ENCODE assay signal across 15 mouse cellular contexts in genomic region chr15:95691594-95691993, GRCm38 (mm10). TPM values are rescaled to one million over a fixed set of nuclear protein-coding genes. Genes with fewer than 3 reads are reported as not detected.
A peak's percentile ranks its signal among the peaks of the same experiment; 100 is the strongest.
DNase-seq lines count a peak whose midpoint lies in the region; ATAC-seq and TF ChIP-seq lines count a peak whose summit lies in the region.
"Had no signal": no experiment of that assay in that cellular context is flagged by ENCODE, and none has a peak within 500 bp of the region (broad histone marks: within the 10 kb centered on the region; RNA-seq: fewer than 3 reads in every experiment).

No protein-coding gene starts in this region.

- H3K36me3 ChIP-seq in hindbrain, embryonic 11.5 days (ENCODE audit: control insufficient read depth, insufficient read depth, low read length): no peaks in the 10 kb centered on the region
- H3K36me3 ChIP-seq in hindbrain, embryonic 10.5 days: no peaks in the 10 kb centered on the region
- no peaks in the 10 kb centered on the region for H3K36me3 ChIP-seq in hindbrain, embryonic 14.5 days (replicated peaks; ENCODE audit: control insufficient read depth, insufficient read depth)
- H3K36me3 ChIP-seq in myocyte (ENCODE audit: control insufficient read depth, insufficient read depth): no peaks in the 10 kb centered on the region
- no peaks in the 10 kb centered on the region for H3K36me3 ChIP-seq in lung, postnatal 0 days (ENCODE audit: insufficient read depth, low read length)
- H3K36me3 ChIP-seq: heart, embryonic 13.5 days; limb, embryonic 13.5 days had no signal

- no peak for TF ChIP-seq CTCF in cortical plate, adult 2 months (IDR thresholded peaks at IDR 0.05; ENCODE audit: extremely low read depth, insufficient read depth, low read length)
- no peak for TF ChIP-seq CTCF in lung, postnatal 0 days (IDR thresholded peaks at IDR 0.05)

- TF ChIP-seq EP300 in lung, postnatal 0 days (IDR thresholded peaks at IDR 0.05): no peak

- 27% methylated on average over 8 of the region's 8 CpGs for WGBS in hindbrain, embryonic 11.5 days
- 34% methylated on average over 8 of the region's 8 CpGs for WGBS in hindbrain, embryonic 10.5 days
- 21% methylated on average over 8 of the region's 8 CpGs for WGBS in hindbrain, embryonic 14.5 days
- 54% methylated on average over 8 of the region's 8 CpGs for WGBS in lung, postnatal 0 days

- no peak overlapping the region for H3K4me2 ChIP-seq in hindbrain, embryonic 11.5 days (replicated peaks; ENCODE audit: low read depth, low read length)
- peak overlapping the region; percentile 23; the same call in 1 of the 2 replicates for H3K4me2 ChIP-seq in hindbrain, embryonic 14.5 days (replicated peaks)
- peak overlapping the region; percentile 42 for H3K4me2 ChIP-seq in myocyte (ENCODE audit: low read depth)
- no peak overlapping the region for H3K4me2 ChIP-seq in lung, postnatal 0 days (replicated peaks; ENCODE audit: low read depth, low read length)
- H3K4me2 ChIP-seq: heart, embryonic 13.5 days; limb, embryonic 13.5 days had no signal

- no peak overlapping the region for H3ac ChIP-seq in myocyte (ENCODE audit: control insufficient read depth, insufficient read length)

- no peaks in the 10 kb centered on the region for H3K4me1 ChIP-seq in hindbrain, embryonic 11.5 days (replicated peaks; ENCODE audit: control insufficient read depth, insufficient read depth, low read length)
- H3K4me1 ChIP-seq in hindbrain, embryonic 10.5 days (replicated peaks): peaks cover 16% of the 10 kb centered on the region
- H3K4me1 ChIP-seq in cortical plate, adult 2 months (ENCODE audit: control insufficient read depth, insufficient read depth, low read length): no peaks in the 10 kb centered on the region
- 0 out of 2 replicates have a peak, but pooled peaks cover 7% of the 10 kb centered on the region for H3K4me1 ChIP-seq in hindbrain, embryonic 14.5 days (replicated peaks; ENCODE audit: control insufficient read depth, insufficient read depth, low read length)
- no peaks in the 10 kb centered on the region for H3K4me1 ChIP-seq in lung, postnatal 0 days (ENCODE audit: insufficient read depth, low read depth, low read length)
- H3K4me1 ChIP-seq: heart, embryonic 13.5 days; limb, embryonic 13.5 days had no signal

- H3K27ac ChIP-seq in hindbrain, embryonic 11.5 days (ENCODE audit: low read depth, low read length): no peak overlapping the region
- H3K27ac ChIP-seq in hindbrain, embryonic 10.5 days: no peak overlapping the region
- H3K27ac ChIP-seq in cortical plate, adult 2 months (ENCODE audit: insufficient read depth, low read length): peak overlapping the region; percentile 71; the same call in 1 of the 2 replicates
- 0 out of 2 replicates have a peak overlapping the region, but pooled peaks have one; percentile 44 for H3K27ac ChIP-seq in hindbrain, embryonic 14.5 days
- no peak overlapping the region for H3K27ac ChIP-seq in lung, postnatal 0 days (ENCODE audit: low read length)
- H3K27ac ChIP-seq: heart, embryonic 13.5 days; limb, embryonic 13.5 days had no signal

- intact Hi-C loops in heart, postnatal 25 days (cut with DNase I): no loop called here

- DNase-seq in hindbrain, embryonic 11.5 days (ENCODE audit: low spot score): peak; percentile 35
- no peak for DNase-seq in hindbrain, embryonic 10.5 days (ENCODE audit: low spot score)
- DNase-seq in hindbrain, embryonic 14.5 days (ENCODE audit: low spot score): no peak
- no peak for DNase-seq in heart, postnatal 25 days (ENCODE audit: low spot score)
- no peak for DNase-seq in lung, postnatal 0 days (ENCODE audit: low spot score)
- DNase-seq: cerebellum, adult 18-20 months; kidney, adult 8-10 months had no signal

- no peak for TF ChIP-seq POLR2A in cortical plate, adult 2 months (IDR thresholded peaks at IDR 0.05; ENCODE audit: extremely low read depth, insufficient read depth, low read length)
- TF ChIP-seq POLR2A in myocyte (IDR thresholded peaks at IDR 0.05; ENCODE audit: insufficient read length, low read depth): no peak

- H3K4me3 ChIP-seq in hindbrain, embryonic 11.5 days (ENCODE audit: low read depth, low read length): no peak overlapping the region
- H3K4me3 ChIP-seq in hindbrain, embryonic 10.5 days: no peak overlapping the region
- no peak overlapping the region for H3K4me3 ChIP-seq in cortical plate, adult 2 months (ENCODE audit: insufficient read depth, low read length)
- H3K4me3 ChIP-seq in hindbrain, embryonic 14.5 days (replicated peaks; ENCODE audit: low read length): no peak overlapping the region
- no peak overlapping the region for H3K4me3 ChIP-seq in myocyte
- H3K4me3 ChIP-seq in lung, postnatal 0 days (ENCODE audit: low read depth, low read length): no peak overlapping the region
- H3K4me3 ChIP-seq: heart, embryonic 13.5 days; limb, embryonic 13.5 days had no signal

- peaks cover 37% of the 10 kb centered on the region for H3K27me3 ChIP-seq in hindbrain, embryonic 11.5 days (ENCODE audit: control insufficient read depth, insufficient read depth, low read length)
- peaks cover 77% of the 10 kb centered on the region for H3K27me3 ChIP-seq in hindbrain, embryonic 10.5 days (ENCODE audit: insufficient read depth, poor library complexity, severe bottlenecking)
- peaks cover 38% of the 10 kb centered on the region for H3K27me3 ChIP-seq in hindbrain, embryonic 14.5 days (ENCODE audit: control insufficient read depth, insufficient read depth, low read length)
- H3K27me3 ChIP-seq in myocyte (ENCODE audit: control insufficient read depth, insufficient read depth, insufficient read length): peaks cover 25% of the 10 kb centered on the region
- H3K27me3 ChIP-seq in lung, postnatal 0 days (replicated peaks; ENCODE audit: insufficient read depth, low read length): no peaks in the 10 kb centered on the region
- H3K27me3 ChIP-seq: heart, embryonic 13.5 days; limb, embryonic 13.5 days had no signal

- H3K9ac ChIP-seq in hindbrain, embryonic 11.5 days (ENCODE audit: low read depth, low read length): no peak overlapping the region
- no peak overlapping the region for H3K9ac ChIP-seq in hindbrain, embryonic 14.5 days
- no peak overlapping the region for H3K9ac ChIP-seq in lung, postnatal 0 days (replicated peaks; ENCODE audit: low read depth)
- H3K9ac ChIP-seq: heart, embryonic 13.5 days; limb, embryonic 13.5 days had no signal

- no peaks in the 10 kb centered on the region for H3K9me3 ChIP-seq in hindbrain, embryonic 11.5 days (ENCODE audit: control insufficient read depth, low read length)
- peaks cover 7% of the 10 kb centered on the region; the same call in 1 of the 2 replicates for H3K9me3 ChIP-seq in hindbrain, embryonic 10.5 days
- peaks cover 7% of the 10 kb centered on the region for H3K9me3 ChIP-seq in hindbrain, embryonic 14.5 days (ENCODE audit: control insufficient read depth, low read length)
- no peaks in the 10 kb centered on the region for H3K9me3 ChIP-seq in lung, postnatal 0 days (ENCODE audit: low read length)
- H3K9me3 ChIP-seq: heart, embryonic 13.5 days; limb, embryonic 13.5 days had no signal

- no peaks in the 10 kb centered on the region for H3K79me2 ChIP-seq in myocyte (ENCODE audit: control insufficient read depth, insufficient read depth)

- ATAC-seq in hindbrain, embryonic 11.5 days (ENCODE audit: low FRiP score): peak; percentile 54; the same call in 1 of the 2 replicates
- peak; percentile 43; the same call in 1 of the 2 replicates for ATAC-seq in hindbrain, embryonic 14.5 days (ENCODE audit: low FRiP score)
- ATAC-seq in lung, postnatal 0 days: no peak

TF ChIP-seq in myocyte, 11 proteins besides CTCF, POLR2A, EP300 and RAD21:
- no peak for TF ChIP-seq TCF12 (IDR thresholded peaks at IDR 0.05; ENCODE audit: insufficient read depth, poor library complexity, severe bottlenecking)
- no peak for TF ChIP-seq POLR2AphosphoS2 (IDR thresholded peaks at IDR 0.05; ENCODE audit: insufficient read length, low read depth)
- no peak for TF ChIP-seq REST (IDR thresholded peaks at IDR 0.05; ENCODE audit: insufficient read depth, insufficient read length)
- TF ChIP-seq TCF3 (IDR thresholded peaks at IDR 0.05; ENCODE audit: insufficient read length, low read depth): no peak

RNA-seq across cellular contexts. Expression of gene Dbx2, which starts 35.8 kb away (rescaled TPM):
- 5.6 and 7.1 TPM in 2 replicates for polyA plus RNA-seq in hindbrain, embryonic 11.5 days (2014; fragmentation: Nextera tagmentation; extraction: Ambion mirVana)
- 5.5 and 7.4 TPM in 2 replicates for polyA plus RNA-seq in hindbrain, embryonic 10.5 days (2016; fragmentation: Nextera tagmentation; extraction: Ambion mirVana)
- 25.4 and 26.2 TPM in 2 replicates for polyA plus RNA-seq in cortical plate, adult 2 months (2012; rRNA removed)
- polyA plus RNA-seq in hindbrain, embryonic 14.5 days (2014; fragmentation: Nextera tagmentation; extraction: Ambion mirVana): 8.1 and 9.4 TPM in 2 replicates
- polyA plus RNA-seq in myocyte (2012; fragmentation: generic; extraction: Trizol): not detected
- total RNA-seq in heart, postnatal 25 days (2021): not detected
- not detected in 2 replicates for polyA plus RNA-seq in lung, postnatal 0 days (2015; fragmentation: Nextera tagmentation; extraction: Ambion mirVana)
- total RNA-seq: adrenal gland, adult 18-20 months; monocyte, adult 5-6 weeks had no signal
- polyA plus RNA-seq: C2C12; heart, embryonic 13.5 days; liver, embryonic 16.5 days had no signal

Comparison
In these comparisons a context has a peak if more than half of its experiments do, and no peak if none do; other contexts are left out.
1. H3K27ac ChIP-seq: peak in cortical plate, adult 2 months (single experiment) and hindbrain, embryonic 14.5 days (single experiment); none in hindbrain, embryonic 11.5 days (single experiment), hindbrain, embryonic 10.5 days (single experiment) and lung, postnatal 0 days (single experiment).
2. H3K4me2 ChIP-seq: peak in hindbrain, embryonic 14.5 days (single experiment) and myocyte (single experiment); none in hindbrain, embryonic 11.5 days (single experiment) and lung, postnatal 0 days (single experiment).